Mouse (Mus musculus): Measurements from ENCODE around the gene Npb.

GRCm38 (mm10) chr11:120588531-120588930 is 19.7 kb upstream of the Npb start:
- TF ChIP-seq CTCF (IDR thresholded peaks at IDR 0.05; ENCODE audit: low read depth) (no peak), EP300 (IDR thresholded peaks at IDR 0.05; ENCODE audit: low read depth) (no peak)

Data from liver, embryonic 14.5 days (tissue).